Mouse (Mus musculus) gastrocnemius, postnatal 36 days (tissue): ENCODE measurements around the gene Cypt3. TPM values are rescaled to one million over a fixed set of nuclear protein-coding genes. Genes with fewer than 3 reads are reported as not detected.

Source experiments
- DNase-seq, 2 experiments: peaks; one replicate each; pipeline ENCODE4 v3.0.0; 2022
- intact Hi-C: fragments of 180-260 bp; cut with DNase I; formaldehyde crosslinking; loops from one replicate; pipeline ENCODE4 v1.15.1; 2025
- long read RNA-seq, 2 experiments: library from polyadenylated mRNA; stranded (forward); transcript quantifications; one replicate each; pipeline ENCODE4 v2.0.0; 2021
- total RNA-seq, 2 experiments: library from RNA; stranded (reverse); gene quantifications; 2 replicates each; pipeline ENCODE4 v1.2.3; 2021

The Cypt3 gene
- total RNA-seq, result not detected
- long read RNA-seq, experiment 1, result 0 reads
- long read RNA-seq, experiment 2, result 0 reads

DNA sequence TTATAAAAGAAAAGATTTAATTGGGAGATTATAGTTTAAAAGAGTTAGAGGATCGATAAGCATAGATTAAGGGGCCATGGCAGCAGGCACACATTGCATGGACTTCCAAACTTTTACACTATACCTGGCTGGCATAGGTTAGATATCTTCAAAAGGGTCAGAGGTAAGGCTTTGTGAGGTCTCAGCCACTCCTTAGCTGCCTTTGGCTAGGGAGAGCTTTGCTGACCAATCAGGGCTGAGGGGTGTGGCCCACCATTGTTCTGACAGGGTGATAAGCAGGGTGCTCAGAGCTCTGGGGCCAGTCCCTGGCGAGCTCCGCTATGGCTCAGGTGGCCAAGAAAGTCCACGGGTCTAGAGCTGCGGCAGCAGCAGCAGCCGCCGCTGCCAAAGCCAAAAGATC lies at the start of gene Cypt3:
Gene Cypt3, plus strand, starts transcription at position 301 of the 400 bp plus-strand sequence.
- intact Hi-C loops, result no loop called here
- no peak for DNase-seq

DNA sequence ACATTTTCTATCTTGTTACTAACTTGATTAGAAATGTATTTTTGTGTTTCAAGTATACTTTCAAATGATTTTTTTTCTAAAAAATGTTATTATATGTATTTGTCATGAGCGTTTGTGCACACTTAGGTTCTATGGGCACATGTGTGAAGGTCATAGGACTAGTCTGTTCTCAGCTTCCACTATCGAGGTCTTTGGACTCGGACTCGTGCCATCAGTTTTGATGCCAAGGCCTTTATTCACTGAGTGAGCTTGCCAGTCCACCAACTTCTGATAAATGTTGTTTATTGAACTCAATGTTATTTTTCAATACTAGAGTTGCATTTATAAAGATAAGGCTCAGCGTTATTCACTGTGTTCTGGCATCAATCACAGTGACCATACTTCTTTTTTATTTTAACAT lies 42.9 kb upstream of the Cypt3 start:
- DNase-seq, result no peak
- intact Hi-C loops, result no loop called here

DNA sequence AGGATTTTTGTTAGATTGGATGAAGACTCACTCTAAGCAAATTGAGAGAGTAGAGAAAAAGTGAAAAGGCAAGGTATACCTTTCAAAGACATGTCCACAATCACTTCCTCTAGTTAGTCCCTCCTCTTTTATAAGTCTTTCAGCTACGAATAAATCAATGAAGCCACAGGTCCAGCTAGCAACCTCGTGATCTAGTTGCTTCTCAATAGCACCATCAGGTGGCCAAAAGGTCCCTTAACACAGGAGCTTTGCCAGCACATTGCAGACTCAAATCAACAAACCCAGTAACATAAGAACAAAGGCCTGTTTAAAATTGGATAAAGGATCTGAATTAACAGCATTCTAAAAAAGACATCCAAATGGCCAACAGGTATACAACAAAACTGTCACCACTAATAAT lies 30.0 kb upstream of the Cypt3 start:
- intact Hi-C loops, result no loop called here
- DNase-seq, result no peak

DNA sequence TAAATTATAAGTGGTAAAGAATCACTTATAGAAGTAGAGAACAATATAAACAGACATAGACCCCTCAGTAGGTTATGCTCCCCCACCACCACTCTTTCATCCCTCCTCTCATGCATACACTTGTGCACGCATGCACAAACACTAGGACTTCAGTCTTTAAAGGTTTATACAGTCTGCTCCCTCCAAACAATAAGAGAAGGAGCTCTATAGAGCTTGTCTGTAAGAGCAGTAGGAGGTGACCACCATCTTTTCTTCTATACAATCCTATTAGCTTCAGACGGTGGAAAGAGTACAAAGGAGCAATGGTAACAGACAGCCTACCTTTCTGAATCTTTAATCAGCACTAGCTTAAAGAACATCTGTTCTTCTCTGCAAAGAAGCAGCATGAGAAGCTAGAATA lies 1.8 kb upstream of the Cypt3 start:
- no peak for DNase-seq
- intact Hi-C loops, result no loop called here

DNA sequence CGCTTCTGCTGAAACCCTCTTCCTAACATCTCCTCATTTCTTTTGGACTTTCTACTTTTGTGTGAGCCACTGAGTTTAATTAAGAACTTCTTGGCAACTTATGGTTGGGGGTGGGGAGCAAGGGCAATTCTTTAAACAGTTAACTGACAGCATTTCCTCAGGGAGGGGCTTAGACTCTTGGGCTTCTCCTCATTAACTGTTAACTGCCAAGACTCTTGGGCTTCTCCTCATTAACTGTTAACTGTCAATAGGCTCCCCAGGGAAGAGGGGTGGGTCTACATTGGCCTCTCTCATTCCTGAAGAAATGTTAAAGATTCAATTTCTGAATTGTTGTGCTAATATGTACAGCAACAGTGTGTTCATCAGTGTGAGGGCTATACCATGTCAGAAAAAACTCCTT lies 6.3 kb downstream of the Cypt3 start:
- no peak for DNase-seq

DNA sequence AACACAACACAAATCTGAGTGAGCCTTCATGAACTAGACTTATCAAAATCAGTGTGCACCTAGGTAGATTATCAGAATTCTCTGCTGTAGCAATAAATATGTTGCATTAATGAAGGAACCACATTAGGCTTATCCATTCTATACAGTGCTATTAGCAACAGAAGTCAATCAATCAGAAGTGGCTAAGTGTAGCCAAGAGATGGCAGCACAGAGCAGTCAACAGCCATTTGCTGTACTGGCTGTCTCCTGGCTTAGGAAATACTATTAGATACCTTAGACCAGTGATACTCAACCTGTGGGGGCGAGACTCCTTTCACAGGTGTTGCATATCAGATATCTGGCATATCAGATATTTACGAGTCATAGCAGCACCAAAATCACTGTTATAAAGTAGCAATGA lies 41.2 kb downstream of the Cypt3 start:
- no peak for DNase-seq
- intact Hi-C loops, result no loop called here

More for the DNA sequence above, 6.3 kb downstream of the Cypt3 start:
- intact Hi-C loops, result no loop called here

Other genes with a start within 250 kb of the Cypt3 start
- 10 to 100 TPM; 13.8 to 16.9 TPM for gene Ubqln2, start 60.4 kb upstream of the Cypt3 start, total RNA-seq
- 1 to 10 TPM; 2.5 TPM for gene Kctd12b, start 137.8 kb downstream of the Cypt3 start, total RNA-seq
- 10 to 100 TPM; 19.6 to 21.6 TPM for gene Nbdy, start 165.0 kb downstream of the Cypt3 start, total RNA-seq